Mouse (Mus musculus) embryonic facial prominence, embryonic 10.5 days (tissue): ENCODE data around the gene Cep128. TPM values are rescaled to one million over a fixed set of nuclear protein-coding genes. Genes with fewer than 3 reads are reported as not detected.
"Not testable (repeated sequence)": the region's sequence is repeated elsewhere in the genome, so short reads cannot be mapped to it uniquely, and the experiment has no call there.

ENCODE experiments used
- DNase-seq: peaks from one replicate; pipeline ENCODE4 v3.0.0-alpha.2; 2017; ENCODE audit warnings: low spot score
- H3K27ac ChIP-seq: fragments of 300-500 bp; sonication (generic); replicated peaks from 2 replicates; pipeline ENCODE4 v1.5.1; 2016; ENCODE audit warnings: mild to moderate bottlenecking
- H3K27me3 ChIP-seq: fragments of 300-500 bp; sonication (generic); replicated peaks from 2 replicates; pipeline ENCODE4 v1.6.1; 2016; ENCODE audit warnings: low read depth, mild to moderate bottlenecking; ENCODE audit not compliant: poor library complexity, severe bottlenecking
- H3K36me3 ChIP-seq: fragments of 300-500 bp; sonication (generic); replicated peaks from 2 replicates; pipeline ENCODE4 v1.6.1; 2016; ENCODE audit warnings: mild to moderate bottlenecking, moderate library complexity
- H3K4me1 ChIP-seq: fragments of 300-500 bp; sonication (generic); 2 replicates; pipeline ENCODE4 v1.6.1; 2016
- H3K4me3 ChIP-seq: fragments of 300-500 bp; sonication (generic); 2 replicates; pipeline ENCODE4 v1.5.1; 2016; ENCODE audit warnings: mild to moderate bottlenecking, moderate library complexity
- H3K9me3 ChIP-seq: fragments of 300-500 bp; sonication (generic); 2 replicates; pipeline ENCODE4 v1.6.1; 2016; ENCODE audit warnings: mild to moderate bottlenecking
- WGBS: fragments of 180-500 bp; shearing (Covaris S2); methylation state at CpG from one replicate; pipeline ENCODE4 v1.1.7; 2016; 5-methylcytosine and 5-hydroxymethylcytosine counted together
- polyA plus RNA-seq: library from polyadenylated mRNA; unstranded; fragments of >200 nt; fragmentation: Nextera tagmentation; extraction: Ambion mirVana; gene quantifications from 2 replicates; pipeline ENCODE4 v1.2.1, GENCODE M21; 2016

The Cep128 gene
- polyA plus RNA-seq, 1 experiment from 2014 or later = 11.8 TPM

- H3K4me1 ChIP-seq = peaks cover 6% of the 10 kb centered on the region; the same call in 1 of the 2 replicates
- H3K27me3 ChIP-seq = no peaks in the 10 kb centered on the region
- no peak overlapping the region for H3K27ac ChIP-seq
- DNase-seq = no peak
- no peak overlapping the region for H3K4me3 ChIP-seq
- 67% methylated on average over 6 of the region's 6 CpGs for WGBS
- H3K9me3 ChIP-seq = no peaks in the 10 kb centered on the region
- H3K36me3 ChIP-seq = no peaks in the 10 kb centered on the region
Measured at GRCm38 (mm10) chr12:91015075-91015474, 369.1 kb downstream of the Cep128 start.

- Histone ChIP-seq H3K9me3 (no peaks in the 10 kb centered on the region), H3K36me3 (no peaks in the 10 kb centered on the region), H3K4me1 (peaks cover 6% of the 10 kb centered on the region; the same call in 1 of the 2 replicates), H3K4me3 (no peak overlapping the region), H3K27me3 (no peaks in the 10 kb centered on the region), H3K27ac (no peak overlapping the region)
- DNase-seq = no peak
- WGBS = 88% methylated on average over 6 of the region's 6 CpGs
Measured at GRCm38 (mm10) chr12:91013043-91013442, 371.2 kb downstream of the Cep128 start.

- Histone ChIP-seq H3K9me3 (no peaks in the 10 kb centered on the region), H3K27ac (no peak overlapping the region), H3K27me3 (no peaks in the 10 kb centered on the region), H3K36me3 (no peaks in the 10 kb centered on the region), H3K4me3 (no peak overlapping the region), H3K4me1 (peaks cover 6% of the 10 kb centered on the region; the same call in 1 of the 2 replicates)
- WGBS = 72% methylated on average over 4 of the region's 4 CpGs
- DNase-seq = no peak
Measured at GRCm38 (mm10) chr12:91012184-91012583, 372.0 kb downstream of the Cep128 start.

GRCm38 (mm10) chr12:91008736-91009135 is 375.5 kb downstream of the Cep128 start:
- H3K4me3 ChIP-seq = no peak overlapping the region
- no peak for DNase-seq
- no peak overlapping the region for H3K27ac ChIP-seq
- H3K4me1 ChIP-seq = no peaks in the 10 kb centered on the region
- H3K36me3 ChIP-seq = no peaks in the 10 kb centered on the region
- WGBS = 85% methylated on average over 5 of the region's 5 CpGs
- H3K27me3 ChIP-seq = no peaks in the 10 kb centered on the region
- H3K9me3 ChIP-seq = no peaks in the 10 kb centered on the region

GRCm38 (mm10) chr12:91008170-91008569 is 376.0 kb downstream of the Cep128 start:
- Histone ChIP-seq H3K36me3 (no peaks in the 10 kb centered on the region), H3K9me3 (no peaks in the 10 kb centered on the region), H3K27ac (no peak overlapping the region), H3K4me3 (no peak overlapping the region), H3K27me3 (no peaks in the 10 kb centered on the region), H3K4me1 (no peaks in the 10 kb centered on the region)
- 79% methylated on average over 3 of the region's 3 CpGs for WGBS
- DNase-seq = no peak

- Histone ChIP-seq H3K4me1 (no peaks in the 10 kb centered on the region), H3K27ac (no peak overlapping the region), H3K36me3 (no peaks in the 10 kb centered on the region), H3K27me3 (no peaks in the 10 kb centered on the region), H3K9me3 (no peaks in the 10 kb centered on the region), H3K4me3 (no peak overlapping the region)
- 93% methylated on average over 4 of the region's 4 CpGs for WGBS
- no peak for DNase-seq
Measured at GRCm38 (mm10) chr12:90997539-90997938, 386.7 kb downstream of the Cep128 start.

- 88% methylated on average over 2 of the region's 2 CpGs for WGBS
- no peak for DNase-seq
- no peaks in the 10 kb centered on the region for H3K36me3 ChIP-seq
- H3K9me3 ChIP-seq = no peaks in the 10 kb centered on the region
- no peaks in the 10 kb centered on the region for H3K4me1 ChIP-seq
- H3K4me3 ChIP-seq = no peak overlapping the region
- H3K27ac ChIP-seq = no peak overlapping the region
- H3K27me3 ChIP-seq = no peaks in the 10 kb centered on the region
Measured at GRCm38 (mm10) chr12:90993331-90993730, 390.9 kb downstream of the Cep128 start.

GRCm38 (mm10) chr12:90987782-90988181 is 396.4 kb downstream of the Cep128 start:
- no peaks in the 10 kb centered on the region for H3K4me1 ChIP-seq
- DNase-seq = no peak
- H3K27ac ChIP-seq = no peak overlapping the region
- no peaks in the 10 kb centered on the region for H3K9me3 ChIP-seq
- H3K36me3 ChIP-seq = no peaks in the 10 kb centered on the region
- 93% methylated on average over 2 of the region's 2 CpGs for WGBS
- H3K27me3 ChIP-seq = no peaks in the 10 kb centered on the region
- no peak overlapping the region for H3K4me3 ChIP-seq

GRCm38 (mm10) chr12:90987259-90987658 is 396.9 kb downstream of the Cep128 start:
- no peaks in the 10 kb centered on the region for H3K9me3 ChIP-seq
- no peaks in the 10 kb centered on the region for H3K4me1 ChIP-seq
- no peak overlapping the region for H3K27ac ChIP-seq
- 78% methylated on average over 6 of the region's 6 CpGs for WGBS
- no peak overlapping the region for H3K4me3 ChIP-seq
- H3K27me3 ChIP-seq = no peaks in the 10 kb centered on the region
- DNase-seq = no peak
- H3K36me3 ChIP-seq = no peaks in the 10 kb centered on the region

- H3K4me3 ChIP-seq = no peak overlapping the region
- WGBS = 87% methylated on average over 4 of the region's 4 CpGs
- H3K4me1 ChIP-seq = no peaks in the 10 kb centered on the region
- no peaks in the 10 kb centered on the region for H3K9me3 ChIP-seq
- H3K27me3 ChIP-seq = no peaks in the 10 kb centered on the region
- no peak overlapping the region for H3K27ac ChIP-seq
- no peak for DNase-seq
- no peaks in the 10 kb centered on the region for H3K36me3 ChIP-seq
Measured at GRCm38 (mm10) chr12:90982018-90982417, 402.2 kb downstream of the Cep128 start.

GRCm38 (mm10) chr12:90976406-90976805 is 407.8 kb downstream of the Cep128 start:
- DNase-seq = not testable (repeated sequence)
- whole genome bisulfite sequencing = 88% methylated on average over 9 of the region's 9 CpGs

GRCm38 (mm10) chr12:90975429-90975828 is 408.8 kb downstream of the Cep128 start:
- Histone ChIP-seq H3K27me3 (no peaks in the 10 kb centered on the region), H3K9me3 (no peaks in the 10 kb centered on the region), H3K36me3 (no peaks in the 10 kb centered on the region), H3K4me3 (no peak overlapping the region), H3K27ac (no peak overlapping the region), H3K4me1 (no peaks in the 10 kb centered on the region)
- no peak for DNase-seq
- 28% methylated on average over 2 of the region's 2 CpGs for WGBS

More at GRCm38 (mm10) chr12:90976406-90976805, 407.8 kb downstream of the Cep128 start:
- H3K27me3 ChIP-seq, H3K4me1 ChIP-seq, H3K27ac ChIP-seq, H3K36me3 ChIP-seq, H3K4me3 ChIP-seq, H3K9me3 ChIP-seq: not testable (repeated sequence)

- Histone ChIP-seq H3K4me3 (no peak overlapping the region), H3K27me3 (no peaks in the 10 kb centered on the region), H3K9me3 (no peaks in the 10 kb centered on the region), H3K4me1 (no peaks in the 10 kb centered on the region), H3K36me3 (no peaks in the 10 kb centered on the region), H3K27ac (no peak overlapping the region)
- no peak for DNase-seq
- WGBS = 90% methylated on average over 3 of the region's 3 CpGs
Measured at GRCm38 (mm10) chr12:90971156-90971555, 413.1 kb downstream of the Cep128 start.
